Mouse (Mus musculus) neutrophil, adult 5-6 weeks (primary cell): ENCODE results near the gene Map3k7cl. TPM values are rescaled to one million over a fixed set of nuclear protein-coding genes. Genes with fewer than 3 reads are reported as not detected.
A peak's percentile ranks its signal among the peaks of the same experiment; 100 is the strongest.

Source experiments
- ATAC-seq: fragments of 151-379, 151-347 bp; 2 replicates; pipeline ENCODE4 v1.8.0; 2017; ENCODE audit warnings: mild to moderate bottlenecking, moderate TSS enrichment; ENCODE audit not compliant: insufficient number of reproducible peaks, poor library complexity, low FRiP score, severe bottlenecking; ENCODE audit errors: extremely low read depth
- total RNA-seq: library from RNA; stranded (forward); fragments of 200-1000 nt; gene quantifications from 2 replicates; pipeline ENCODE4 v1.2.3, GENCODE M21; 2017

Gene Map3k7cl
- total RNA-seq, 1 experiment from 2014 or later: not detected

- ATAC-seq: no peak
Observed at GRCm38 (mm10) chr16:87582776-87583175, 29.6 kb downstream of the Map3k7cl start.

- no peak for ATAC-seq
Observed at GRCm38 (mm10) chr16:87584618-87585017, 31.5 kb downstream of the Map3k7cl start.

- ATAC-seq: no peak
Observed at GRCm38 (mm10) chr16:87585548-87586262, 32.6 kb downstream of the Map3k7cl start.

GRCm38 (mm10) chr16:87587843-87588242 is 34.7 kb downstream of the Map3k7cl start:
- ATAC-seq: no peak

GRCm38 (mm10) chr16:87594145-87594544 is 41.0 kb downstream of the Map3k7cl start:
- ATAC-seq: no peak

- no peak for ATAC-seq
Observed at GRCm38 (mm10) chr16:87595149-87595548, 42.0 kb downstream of the Map3k7cl start.

- ATAC-seq: no peak
Observed at GRCm38 (mm10) chr16:87602717-87603526, 49.8 kb downstream of the Map3k7cl start.

- ATAC-seq: no peak
Observed at GRCm38 (mm10) chr16:87604002-87604401, 50.9 kb downstream of the Map3k7cl start.

- ATAC-seq: peak; percentile 59; the same call in 1 of the 2 replicates
Observed at GRCm38 (mm10) chr16:87604883-87605282, 51.8 kb downstream of the Map3k7cl start.

- ATAC-seq: no peak
Observed at GRCm38 (mm10) chr16:87607383-87607782, 54.3 kb downstream of the Map3k7cl start.

GRCm38 (mm10) chr16:87607959-87608358 is 54.8 kb downstream of the Map3k7cl start:
- no peak for ATAC-seq

GRCm38 (mm10) chr16:87610142-87610541 is 57.0 kb downstream of the Map3k7cl start:
- ATAC-seq: 0 out of 2 replicates have a peak, but pooled peaks have one; percentile 22

- no peak for ATAC-seq
Observed at GRCm38 (mm10) chr16:87610556-87611295, 57.6 kb downstream of the Map3k7cl start.

GRCm38 (mm10) chr16:87611420-87611819 is 58.3 kb downstream of the Map3k7cl start:
- no peak for ATAC-seq

GRCm38 (mm10) chr16:87612218-87612838 is 59.2 kb downstream of the Map3k7cl start:
- ATAC-seq: no peak; the same call in 1 of the 2 replicates

- no peak for ATAC-seq
Observed at GRCm38 (mm10) chr16:87617377-87617776, 64.2 kb downstream of the Map3k7cl start.

- no peak for ATAC-seq
Observed at GRCm38 (mm10) chr16:87621246-87621645, 68.1 kb downstream of the Map3k7cl start.

GRCm38 (mm10) chr16:87623881-87624280 is 70.8 kb downstream of the Map3k7cl start:
- no peak for ATAC-seq

- peak; percentile 13; the same call in 1 of the 2 replicates for ATAC-seq
Observed at GRCm38 (mm10) chr16:87624937-87625336, 71.8 kb downstream of the Map3k7cl start.
